Mouse (Mus musculus) cerebellum, adult 8-10 months (tissue): ENCODE measurements around the gene Foxa2.

Experiments
- DNase-seq: peaks from one replicate; pipeline ENCODE4 v3.0.0; 2022

Foxa2 gene

DNA sequence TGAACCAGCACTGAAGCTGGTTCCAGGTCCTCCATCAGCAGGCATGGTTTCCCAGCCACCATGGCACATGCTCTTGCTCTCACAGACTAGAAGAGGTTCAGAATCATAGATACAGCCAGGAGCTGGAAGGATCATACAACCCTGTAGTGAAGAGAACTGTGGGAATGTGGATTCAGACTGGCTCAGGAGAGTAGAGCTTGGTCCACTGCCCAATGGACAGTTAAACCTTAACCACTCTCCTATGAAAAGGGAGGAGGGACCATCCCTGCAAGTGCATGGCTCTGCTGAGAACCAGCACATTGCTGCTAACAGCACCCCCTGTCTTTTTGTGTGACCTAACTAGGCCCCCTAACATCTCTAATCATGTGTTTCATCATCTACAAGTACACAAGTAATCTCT lies 50.0 kb downstream of the Foxa2 start:
- no peak for DNase-seq

DNA sequence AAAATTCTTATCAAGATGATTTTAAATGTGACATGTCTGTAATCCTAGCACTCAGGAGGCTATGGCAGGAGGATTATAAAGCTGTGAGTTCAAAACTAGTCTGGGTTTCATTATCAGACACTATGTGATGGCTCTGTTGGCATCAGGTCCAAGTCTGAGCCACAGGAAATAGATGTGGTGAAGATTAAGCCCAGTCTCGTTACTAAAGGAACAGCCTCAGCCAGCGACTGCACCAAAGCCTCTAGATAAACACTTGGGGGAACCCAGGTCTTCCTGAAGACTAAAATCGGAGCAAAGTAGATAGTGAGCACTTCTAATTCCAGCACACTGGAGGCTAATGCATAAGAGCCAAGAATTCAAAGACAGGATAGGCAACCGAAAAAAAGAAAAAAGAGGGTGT lies 52.9 kb downstream of the Foxa2 start:
- DNase-seq, result no peak

DNA sequence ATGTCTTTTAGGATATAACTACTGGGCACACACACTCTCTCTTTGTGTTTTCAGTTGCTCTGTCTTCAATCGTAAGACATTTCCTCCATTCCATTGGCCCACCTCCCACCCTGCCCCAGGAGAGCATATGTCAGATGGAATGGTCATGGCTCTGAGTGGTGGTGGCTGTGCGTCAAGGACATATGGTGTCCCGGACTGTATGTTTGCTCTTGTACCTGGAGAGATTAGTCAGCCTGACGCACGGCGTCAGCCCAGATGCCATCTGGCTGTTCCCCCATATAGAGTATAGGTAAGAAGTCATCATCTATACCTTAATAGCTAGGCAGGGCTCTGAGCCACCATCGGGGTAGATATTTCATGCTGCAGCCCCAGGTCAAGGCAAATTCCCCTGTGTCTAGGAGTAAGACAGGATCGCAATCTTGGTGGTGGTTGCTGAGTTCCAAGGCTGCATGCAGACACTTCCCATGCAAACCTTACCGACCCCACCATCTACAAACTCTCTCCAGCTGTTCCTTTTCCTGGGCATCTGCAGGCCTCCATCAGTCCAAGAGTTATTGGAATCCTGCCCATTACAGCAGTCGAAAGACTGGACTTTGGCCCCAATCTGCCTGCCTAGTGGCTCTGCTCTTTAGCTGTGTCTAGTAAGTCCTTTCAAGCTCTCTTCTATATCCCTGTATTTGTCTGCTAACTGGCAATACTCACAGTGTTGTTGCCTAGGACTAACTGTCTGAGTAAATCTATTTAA lies 53.7 kb downstream of the Foxa2 start:
- no peak for DNase-seq
